In genomic region chr8:125641808-125642207, GRCm38 (mm10) we compare ENCODE assay signal across 7 mouse cellular contexts. TPM values are rescaled to one million over a fixed set of nuclear protein-coding genes. Genes with fewer than 3 reads are reported as not detected.
A peak's percentile ranks its signal among the peaks of the same experiment; 100 is the strongest.
DNase-seq lines count a peak whose midpoint lies in the region; ATAC-seq and TF ChIP-seq lines count a peak whose summit lies in the region.

No protein-coding gene starts in this region.

- H3K9ac ChIP-seq in limb, embryonic 13.5 days = 0 out of 2 replicates have a peak overlapping the region, but pooled peaks have one; percentile 2
- H3K9ac ChIP-seq in liver, embryonic 11.5 days (ENCODE audit: low read depth, low read length) = no peak overlapping the region

- WGBS in limb, embryonic 13.5 days = 39% methylated on average over 6 of the region's 6 CpGs
- WGBS in liver, embryonic 11.5 days = 45% methylated on average over 6 of the region's 6 CpGs

- no peak for TF ChIP-seq CTCF in layer of hippocampus, adult 2 months (conservative IDR thresholded peaks at IDR 0.05)
- TF ChIP-seq CTCF in Patski (IDR thresholded peaks at IDR 0.05) = no peak

- no peaks in the 10 kb centered on the region for H3K36me3 ChIP-seq in limb, embryonic 13.5 days
- H3K36me3 ChIP-seq in liver, embryonic 11.5 days (ENCODE audit: control insufficient read depth, insufficient read depth, low read length) = no peaks in the 10 kb centered on the region

- no peak overlapping the region for H3K4me3 ChIP-seq in layer of hippocampus, adult 2 months
- no peak overlapping the region for H3K4me3 ChIP-seq in limb, embryonic 13.5 days
- H3K4me3 ChIP-seq in liver, embryonic 11.5 days (ENCODE audit: low read depth, low read length) = no peak overlapping the region

- CTCF ChIA-PET in Patski (lab: Charles Lee) = interaction anchor here (1.6 kb wide), 1 partner anchor 31 kb away, joined by 4 read pairs; no protein-coding TSS in a partner anchor

- POLR2A ChIA-PET in Patski (lab: Charles Lee) = no interaction called here

- in situ Hi-C loops in Patski (cut with MboI; ENCODE audit: low pct_unique_long_range_greater_than_20kb) = no loop called here

- H3K4me1 ChIP-seq in limb, embryonic 13.5 days = peaks cover 32% of the 10 kb centered on the region
- H3K4me1 ChIP-seq in liver, embryonic 11.5 days (replicated peaks; ENCODE audit: control insufficient read depth, insufficient read depth, low read length) = no peaks in the 10 kb centered on the region

- H3K27ac ChIP-seq in layer of hippocampus, adult 2 months = no peak overlapping the region
- no peak overlapping the region for H3K27ac ChIP-seq in limb, embryonic 13.5 days
- no peak overlapping the region for H3K27ac ChIP-seq in liver, embryonic 11.5 days (ENCODE audit: low read depth, low read length)

- no peak overlapping the region for H3K4me2 ChIP-seq in limb, embryonic 13.5 days (replicated peaks)
- no peak overlapping the region for H3K4me2 ChIP-seq in liver, embryonic 11.5 days

- H3K9me3 ChIP-seq in limb, embryonic 13.5 days = no peaks in the 10 kb centered on the region
- no peaks in the 10 kb centered on the region for H3K9me3 ChIP-seq in liver, embryonic 11.5 days (ENCODE audit: control insufficient read depth, low read length)

- DNase-seq in layer of hippocampus, adult 8-10 months (ENCODE audit: low spot score in 2 of 2) = peak; percentile 29 to 36
- no peak for DNase-seq in layer of hippocampus, adult 2 months (ENCODE audit: low spot score in 2 of 2)
- no peak for DNase-seq in Patski (ENCODE audit: low read depth, low spot score)
- DNase-seq in cerebellum, adult 9-11 months = peak; percentile 90
- no peak for DNase-seq in liver, embryonic 11.5 days (ENCODE audit: low spot score)
- no peak for DNase-seq in urinary bladder, adult 18-20 months (ENCODE audit: low spot score in 2 of 2)

- no peaks in the 10 kb centered on the region for H3K27me3 ChIP-seq in Patski
- H3K27me3 ChIP-seq in limb, embryonic 13.5 days = no peaks in the 10 kb centered on the region
- no peaks in the 10 kb centered on the region for H3K27me3 ChIP-seq in liver, embryonic 11.5 days (replicated peaks; ENCODE audit: control insufficient read depth, insufficient read depth, low read length)

- peak; percentile 40 for ATAC-seq in Patski
- ATAC-seq in limb, embryonic 13.5 days (ENCODE audit: low FRiP score, low read depth) = 0 out of 2 replicates have a peak, but pooled peaks have one; percentile 41
- no peak for ATAC-seq in liver, embryonic 11.5 days (replicated peaks; ENCODE audit: low FRiP score)

RNA-seq across cellular contexts. Expression of gene Map10, which starts 27.8 kb away (rescaled TPM):
- 1 to 10 TPM; 4.3 to 5.3 (median 4.9) TPM for total RNA-seq in layer of hippocampus, adult 8-10 months (2022)
- 1 to 10 TPM; 6.3 to 6.9 TPM for total RNA-seq in layer of hippocampus, adult 2 months (2021)
- not detected for polyA plus RNA-seq in Patski (2021)
- 6.4 and 6.7 TPM in 2 replicates for polyA plus RNA-seq in limb, embryonic 13.5 days (2015; fragmentation: Nextera tagmentation; extraction: Ambion mirVana)
- 2.6 and 3.3 TPM in 2 replicates for polyA plus RNA-seq in liver, embryonic 11.5 days (2014; fragmentation: Nextera tagmentation; extraction: Ambion mirVana)

Comparison
In these comparisons a context has a peak if more than half of its experiments do, and no peak if none do; other contexts are left out.
1. DNase-seq: peak in layer of hippocampus, adult 8-10 months (2 of 2) and cerebellum, adult 9-11 months (single experiment); none in layer of hippocampus, adult 2 months (0 of 2), Patski (single experiment), liver, embryonic 11.5 days (single experiment) and urinary bladder, adult 18-20 months (0 of 2).